Mouse (Mus musculus) liver, postnatal 0 days (tissue): ENCODE measurements around the gene Akr1c20.

ENCODE experiments used
- CTCF ChIP-seq: sonication (generic); IDR thresholded peaks from 2 replicates; pipeline ENCODE4 v1.5.1; 2016; ENCODE audit warnings: antibody characterized with exemption, low read depth
- EP300 ChIP-seq: IDR thresholded peaks from 2 replicates; pipeline ENCODE4 v1.6.1; 2016; ENCODE audit warnings: antibody characterized with exemption, low read depth, mild to moderate bottlenecking

DNA sequence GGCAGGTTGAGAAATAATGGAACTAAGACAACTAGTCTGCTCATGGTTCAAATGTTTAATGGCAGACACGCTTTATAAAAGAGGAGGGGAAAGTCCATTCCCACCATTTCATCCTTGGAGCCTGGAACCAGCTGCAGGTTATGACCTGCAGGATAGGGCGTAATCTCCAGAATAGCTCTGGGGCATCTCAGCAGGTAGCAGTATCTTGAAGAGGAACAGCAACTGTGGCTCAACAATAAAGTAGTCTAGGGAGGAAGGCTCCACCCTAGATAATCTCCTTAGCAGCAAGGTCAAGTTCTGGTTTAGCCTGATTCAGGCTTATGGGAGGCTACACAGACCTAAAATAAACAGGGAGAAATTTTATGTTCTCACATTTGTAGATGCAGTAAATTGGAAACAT lies 57.5 kb downstream of the Akr1c20 start:
- TF ChIP-seq EP300, result no peak
- TF ChIP-seq CTCF, result no peak
